Mouse (Mus musculus) testis, adult 2 months (tissue): ENCODE data around the gene Tor3a. TPM values are rescaled to one million over a fixed set of nuclear protein-coding genes. Genes with fewer than 3 reads are reported as not detected.

ENCODE experiments used
- H3K27ac ChIP-seq: fragments of 200-500 bp; 2 replicates; pipeline ENCODE4 v1.5.1; 2012; ENCODE audit warnings: low read depth, low read length; ENCODE audit not compliant: control insufficient read depth, insufficient read depth
- H3K27me3 ChIP-seq: fragments of 200-500 bp; 2 replicates; pipeline ENCODE4 v1.6.1; 2012; ENCODE audit warnings: mild to moderate bottlenecking, low read length, moderate library complexity; ENCODE audit not compliant: control insufficient read depth, insufficient read depth
- H3K36me3 ChIP-seq: fragments of 200-500 bp; 2 replicates; pipeline ENCODE4 v1.6.1; 2012; ENCODE audit warnings: mild to moderate bottlenecking, low read length; ENCODE audit not compliant: control insufficient read depth, insufficient read depth
- H3K4me1 ChIP-seq: fragments of 200-500 bp; 2 replicates; pipeline ENCODE4 v1.6.1; 2012; ENCODE audit warnings: low read length; ENCODE audit not compliant: control insufficient read depth, insufficient read depth
- H3K4me3 ChIP-seq: fragments of 200-500 bp; 2 replicates; pipeline ENCODE4 v1.5.1; 2012; ENCODE audit warnings: low read depth, mild to moderate bottlenecking, low read length, moderate library complexity, mixed read lengths; ENCODE audit not compliant: control insufficient read depth
- CTCF ChIP-seq: fragments of 200-500 bp; IDR thresholded peaks from 2 replicates; pipeline ENCODE4 v1.5.1; 2012; ENCODE audit warnings: low read depth, mild to moderate bottlenecking, inconsistent platforms, low read length, moderate library complexity; ENCODE audit not compliant: control insufficient read depth, insufficient read depth, insufficient replicate concordance
- POLR2A ChIP-seq: fragments of 200-500 bp; IDR thresholded peaks from 2 replicates; pipeline ENCODE4 v1.6.1; 2012; ENCODE audit warnings: low read depth, mild to moderate bottlenecking, inconsistent platforms, low read length, moderate library complexity; ENCODE audit not compliant: control insufficient read depth
- polyA plus RNA-seq: library from polyadenylated mRNA; depleted of rRNA; stranded (reverse); fragments of >200 nt; gene quantifications from 2 replicates; pipeline ENCODE4 v1.2.3, GENCODE M21; 2012

The Tor3a gene
- polyA plus RNA-seq, 1 experiment, result 0.94 TPM

- H3K4me1 ChIP-seq, result no peaks in the 10 kb centered on the region
- TF ChIP-seq POLR2A (no peak), CTCF (no peak)
- H3K27ac ChIP-seq, result no peak overlapping the region
- H3K36me3 ChIP-seq, result peaks cover 2% of the 10 kb centered on the region
- H3K27me3 ChIP-seq, result no peaks in the 10 kb centered on the region
- H3K4me3 ChIP-seq, result no peak overlapping the region
These were observed 44.2 kb downstream of the Tor3a start for GRCm38 (mm10) chr1:156629984-156630383.

- TF ChIP-seq POLR2A, result no peak
- TF ChIP-seq CTCF, result no peak
- no peak overlapping the region for H3K27ac ChIP-seq
- H3K4me3 ChIP-seq, result no peak overlapping the region
- no peaks in the 10 kb centered on the region for H3K4me1 ChIP-seq
- no peaks in the 10 kb centered on the region for H3K27me3 ChIP-seq
- peaks cover 2% of the 10 kb centered on the region; the same call in 1 of the 2 replicates for H3K36me3 ChIP-seq
These were observed 47.4 kb downstream of the Tor3a start for GRCm38 (mm10) chr1:156626729-156627128.

GRCm38 (mm10) chr1:156624231-156624630 is 49.9 kb downstream of the Tor3a start:
- peaks cover 2% of the 10 kb centered on the region; the same call in 1 of the 2 replicates for H3K36me3 ChIP-seq
- H3K4me1 ChIP-seq, result no peaks in the 10 kb centered on the region
- no peak overlapping the region for H3K4me3 ChIP-seq
- H3K27ac ChIP-seq, result no peak overlapping the region
- TF ChIP-seq CTCF (no peak), POLR2A (no peak)
- H3K27me3 ChIP-seq, result no peaks in the 10 kb centered on the region

- no peaks in the 10 kb centered on the region for H3K27me3 ChIP-seq
- no peak overlapping the region for H3K27ac ChIP-seq
- H3K4me1 ChIP-seq, result peaks cover 1% of the 10 kb centered on the region; the same call in 1 of the 2 replicates
- TF ChIP-seq POLR2A, result no peak
- TF ChIP-seq CTCF, result no peak
- no peak overlapping the region for H3K4me3 ChIP-seq
- H3K36me3 ChIP-seq, result peaks cover 2% of the 10 kb centered on the region; the same call in 1 of the 2 replicates
These were observed 53.2 kb downstream of the Tor3a start for GRCm38 (mm10) chr1:156620951-156621350.

GRCm38 (mm10) chr1:156620292-156620909 is 53.8 kb downstream of the Tor3a start:
- Histone ChIP-seq H3K27me3 (no peaks in the 10 kb centered on the region), H3K36me3 (peaks cover 2% of the 10 kb centered on the region; the same call in 1 of the 2 replicates), H3K27ac (no peak overlapping the region), H3K4me3 (no peak overlapping the region), H3K4me1 (peaks cover 4% of the 10 kb centered on the region)
- TF ChIP-seq POLR2A (no peak), CTCF (no peak)

GRCm38 (mm10) chr1:156617811-156618210 is 56.3 kb downstream of the Tor3a start:
- Histone ChIP-seq H3K27me3 (no peaks in the 10 kb centered on the region), H3K27ac (no peak overlapping the region), H3K36me3 (no peaks in the 10 kb centered on the region), H3K4me1 (peaks cover 4% of the 10 kb centered on the region), H3K4me3 (no peak overlapping the region)
- no peak for TF ChIP-seq POLR2A
- no peak for TF ChIP-seq CTCF

GRCm38 (mm10) chr1:156616989-156617598 is 57.1 kb downstream of the Tor3a start:
- TF ChIP-seq CTCF (no peak), POLR2A (no peak)
- Histone ChIP-seq H3K27ac (no peak overlapping the region), H3K4me3 (no peak overlapping the region), H3K36me3 (no peaks in the 10 kb centered on the region), H3K27me3 (no peaks in the 10 kb centered on the region), H3K4me1 (peaks cover 4% of the 10 kb centered on the region)
